Mouse (Mus musculus) heart, embryonic 15.5 days (tissue): Measurements from ENCODE around the gene Met. TPM values are rescaled to one million over a fixed set of nuclear protein-coding genes. Genes with fewer than 3 reads are reported as not detected.

ENCODE experiments used
- ATAC-seq: fragments of 200-750 bp; cut with Nextera tagmentation; replicated peaks from 2 replicates; pipeline ENCODE4 v1.8.0; 2017; ENCODE audit warnings: low read depth, moderate TSS enrichment; ENCODE audit not compliant: insufficient number of reproducible peaks, insufficient read depth, low FRiP score
- H3K27ac ChIP-seq: fragments of 300-500 bp; sonication (generic); 2 replicates; pipeline ENCODE4 v1.5.1; 2015; ENCODE audit warnings: mild to moderate bottlenecking, inconsistent platforms
- H3K27me3 ChIP-seq: fragments of 300-500 bp; sonication (generic); 2 replicates; pipeline ENCODE4 v1.6.1; 2015; ENCODE audit warnings: inconsistent platforms
- H3K36me3 ChIP-seq: fragments of 300-500 bp; sonication (generic); 2 replicates; pipeline ENCODE4 v1.6.1; 2015; ENCODE audit warnings: mild to moderate bottlenecking, inconsistent platforms
- H3K4me1 ChIP-seq: fragments of 300-500 bp; sonication (generic); replicated peaks from 2 replicates; pipeline ENCODE4 v1.6.1; 2015; ENCODE audit warnings: inconsistent platforms
- H3K4me2 ChIP-seq: fragments of 300-500 bp; sonication (generic); 2 replicates; pipeline ENCODE4 v1.6.1; 2015; ENCODE audit warnings: inconsistent platforms, mild to moderate bottlenecking, moderate library complexity
- H3K4me3 ChIP-seq: fragments of 300-500 bp; sonication (generic); 2 replicates; pipeline ENCODE4 v1.5.1; 2015; ENCODE audit warnings: mild to moderate bottlenecking, inconsistent platforms
- H3K9ac ChIP-seq: fragments of 300-500 bp; sonication (generic); 2 replicates; pipeline ENCODE4 v1.6.1; 2015; ENCODE audit warnings: mild to moderate bottlenecking, inconsistent platforms
- H3K9me3 ChIP-seq: fragments of 300-500 bp; sonication (generic); replicated peaks from 2 replicates; pipeline ENCODE4 v1.6.1; 2016; ENCODE audit warnings: inconsistent platforms
- WGBS: fragments of 180-500 bp; shearing (Covaris S2); methylation state at CpG from one replicate; pipeline ENCODE4 v1.1.7; 2015; ENCODE audit warnings: mixed read lengths; 5-methylcytosine and 5-hydroxymethylcytosine counted together
- polyA plus RNA-seq: library from polyadenylated mRNA; unstranded; fragments of >200 nt; fragmentation: Nextera tagmentation; extraction: Ambion mirVana; gene quantifications from 2 replicates; pipeline ENCODE4 v1.2.1, GENCODE M21; 2015

Met gene
- polyA plus RNA-seq, 1 experiment from 2014 or later: 1.9 TPM

DNA sequence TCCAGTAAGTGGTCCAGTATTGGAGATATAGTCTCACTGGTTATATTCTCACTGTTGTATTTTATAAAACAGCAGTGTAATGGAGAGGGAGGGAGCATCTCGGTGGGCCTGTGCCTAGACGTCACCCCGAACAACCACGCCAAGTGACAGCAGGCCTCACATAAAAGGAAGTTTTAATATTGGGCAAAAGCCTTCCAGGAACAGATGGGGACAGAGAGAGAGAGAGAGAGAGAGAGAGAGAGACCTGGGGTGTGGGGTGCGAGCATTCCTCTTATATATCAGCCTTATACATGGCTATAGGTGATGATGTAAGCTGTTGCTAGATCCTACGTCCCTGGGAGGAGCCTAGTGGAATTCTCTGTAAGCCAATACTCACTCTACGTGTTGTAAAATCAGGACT is 90.7 kb downstream of the Met start:
- H3K4me3 ChIP-seq: no peak overlapping the region
- 89% methylated on average over 7 of the region's 7 CpGs for WGBS

DNA sequence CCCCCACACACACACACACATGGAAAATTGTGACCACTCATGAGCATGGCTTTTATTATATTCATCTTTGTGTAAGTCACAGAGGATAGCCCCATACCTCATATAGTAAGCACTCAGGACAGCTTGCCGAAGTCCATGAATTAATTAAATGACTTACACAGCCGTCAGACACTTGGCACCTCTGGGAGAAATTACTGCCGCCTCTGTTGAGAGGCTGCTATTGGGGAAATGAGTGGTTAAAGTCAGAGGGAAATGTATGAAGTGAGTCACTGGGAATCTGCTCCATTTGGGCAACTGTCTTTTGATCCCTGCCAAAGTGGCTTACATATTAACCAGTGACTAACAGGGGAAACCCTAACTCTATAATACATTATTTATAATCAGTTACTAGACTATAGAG is 91.2 kb downstream of the Met start:
- no peaks in the 10 kb centered on the region for H3K36me3 ChIP-seq
- 53% methylated on average over 3 of the region's 3 CpGs for WGBS
- no peaks in the 10 kb centered on the region for H3K27me3 ChIP-seq
- H3K9me3 ChIP-seq: no peaks in the 10 kb centered on the region
- ATAC-seq: no peak
- no peak overlapping the region for H3K9ac ChIP-seq
- H3K4me3 ChIP-seq: no peak overlapping the region
- no peak overlapping the region for H3K4me2 ChIP-seq
- 0 out of 2 replicates have a peak, but pooled peaks cover 3% of the 10 kb centered on the region for H3K4me1 ChIP-seq
- H3K27ac ChIP-seq: no peak overlapping the region

More for the DNA sequence above, 90.7 kb downstream of the Met start:
- 0 out of 2 replicates have a peak, but pooled peaks cover 3% of the 10 kb centered on the region for H3K4me1 ChIP-seq
- H3K27me3 ChIP-seq: no peaks in the 10 kb centered on the region
- no peak overlapping the region for H3K4me2 ChIP-seq
- ATAC-seq: no peak
- no peaks in the 10 kb centered on the region for H3K9me3 ChIP-seq
- no peak overlapping the region for H3K9ac ChIP-seq
- no peak overlapping the region for H3K27ac ChIP-seq
- no peaks in the 10 kb centered on the region for H3K36me3 ChIP-seq

DNA sequence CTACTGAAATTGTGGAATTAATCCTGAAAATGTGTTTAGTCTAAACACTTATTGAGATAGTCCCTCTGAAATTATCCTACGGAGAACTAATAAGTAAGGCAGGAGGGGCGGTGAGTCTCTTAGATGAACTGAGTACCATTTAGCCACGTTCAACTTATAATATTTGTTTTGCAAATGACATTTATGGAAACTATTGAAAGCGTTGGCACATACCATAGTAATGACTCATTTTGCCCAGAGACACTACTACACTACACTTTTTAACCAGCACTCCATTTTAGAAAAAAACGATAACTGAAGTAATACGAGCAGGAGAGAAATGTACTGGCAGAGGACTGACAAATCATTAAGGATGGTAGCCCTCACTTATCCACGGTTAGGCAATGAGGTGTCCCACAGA is 92.1 kb downstream of the Met start:
- no peaks in the 10 kb centered on the region for H3K9me3 ChIP-seq
- H3K4me2 ChIP-seq: no peak overlapping the region
- H3K4me1 ChIP-seq: 0 out of 2 replicates have a peak, but pooled peaks cover 3% of the 10 kb centered on the region
- WGBS: 77% methylated on average over 7 of the region's 7 CpGs
- no peak for ATAC-seq
- no peak overlapping the region for H3K9ac ChIP-seq
- no peak overlapping the region for H3K4me3 ChIP-seq
- H3K27ac ChIP-seq: no peak overlapping the region
- no peaks in the 10 kb centered on the region for H3K27me3 ChIP-seq
- H3K36me3 ChIP-seq: no peaks in the 10 kb centered on the region

DNA sequence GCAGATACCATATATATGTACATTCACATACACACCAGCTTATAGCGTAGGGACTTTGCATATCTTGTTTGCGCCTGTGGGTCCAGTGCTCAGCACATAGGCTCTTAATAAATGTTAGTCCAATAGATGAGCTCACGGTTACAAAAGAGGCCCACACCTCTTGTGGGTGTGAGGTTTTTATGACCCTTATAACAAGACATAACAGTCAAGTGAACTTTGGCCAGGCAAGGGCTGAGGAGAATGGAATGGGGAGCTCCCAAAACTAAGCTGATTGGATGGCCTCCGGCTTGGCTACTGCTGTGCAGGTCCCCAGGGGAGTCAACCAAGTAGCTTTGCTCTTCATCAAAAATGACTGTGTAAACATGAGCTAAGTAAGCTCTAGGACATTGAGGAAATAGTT is 96.1 kb downstream of the Met start:
- no peak overlapping the region for H3K4me2 ChIP-seq
- ATAC-seq: no peak
- H3K27ac ChIP-seq: no peak overlapping the region
- no peaks in the 10 kb centered on the region for H3K27me3 ChIP-seq
- H3K36me3 ChIP-seq: no peaks in the 10 kb centered on the region
- 82% methylated on average over 4 of the region's 4 CpGs for WGBS
- H3K4me3 ChIP-seq: no peak overlapping the region
- no peaks in the 10 kb centered on the region for H3K4me1 ChIP-seq
- no peaks in the 10 kb centered on the region for H3K9me3 ChIP-seq
- H3K9ac ChIP-seq: no peak overlapping the region

DNA sequence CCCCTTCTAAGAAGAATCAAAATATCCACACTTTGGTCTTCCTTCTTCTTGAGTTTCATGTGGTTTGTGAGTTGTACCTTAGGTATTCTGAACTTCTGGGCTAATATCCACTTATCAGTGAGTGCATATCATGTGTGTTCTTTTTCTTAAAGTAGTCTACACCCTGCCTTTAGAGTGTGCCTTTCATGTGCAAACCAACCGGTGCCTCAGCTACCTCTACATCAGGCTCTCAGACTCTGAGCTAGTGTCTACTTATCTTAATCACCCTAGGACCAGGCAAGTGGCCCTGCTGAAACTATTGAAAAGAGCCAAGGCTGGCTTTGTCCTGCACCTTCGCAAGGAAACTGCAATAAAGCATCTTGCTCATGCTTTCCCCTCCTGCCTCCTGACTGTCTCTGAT is 97.7 kb downstream of the Met start:
- WGBS: 53% methylated on average over 2 of the region's 2 CpGs
- Histone ChIP-seq H3K27ac (no peak overlapping the region), H3K4me1 (no peaks in the 10 kb centered on the region), H3K27me3 (no peaks in the 10 kb centered on the region), H3K9ac (no peak overlapping the region), H3K4me2 (no peak overlapping the region), H3K4me3 (no peak overlapping the region), H3K36me3 (no peaks in the 10 kb centered on the region), H3K9me3 (no peaks in the 10 kb centered on the region)
- no peak for ATAC-seq

DNA sequence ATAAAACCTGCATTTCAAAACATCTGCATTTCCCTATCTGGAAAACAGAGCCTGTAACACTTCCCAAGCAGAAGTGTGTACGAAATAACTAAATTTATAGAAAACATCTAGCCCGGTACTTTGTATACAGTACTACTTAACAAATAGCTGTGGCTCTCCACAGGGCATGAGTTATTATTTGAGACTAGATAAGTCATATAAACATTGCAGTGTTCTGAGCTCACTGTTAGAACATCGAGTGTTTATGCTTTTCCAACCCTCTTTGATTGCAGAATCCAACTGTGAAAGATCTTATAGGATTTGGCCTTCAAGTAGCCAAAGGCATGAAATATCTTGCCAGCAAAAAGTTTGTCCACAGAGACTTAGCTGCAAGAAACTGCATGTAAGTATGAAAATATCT is 98.3 kb downstream of the Met start:
- Histone ChIP-seq H3K9ac (no peak overlapping the region), H3K27ac (no peak overlapping the region), H3K27me3 (no peaks in the 10 kb centered on the region), H3K4me2 (no peak overlapping the region), H3K4me3 (no peak overlapping the region), H3K9me3 (no peaks in the 10 kb centered on the region), H3K36me3 (no peaks in the 10 kb centered on the region), H3K4me1 (no peaks in the 10 kb centered on the region)
- no peak for ATAC-seq
- WGBS: 66% methylated on average over 3 of the region's 3 CpGs

DNA sequence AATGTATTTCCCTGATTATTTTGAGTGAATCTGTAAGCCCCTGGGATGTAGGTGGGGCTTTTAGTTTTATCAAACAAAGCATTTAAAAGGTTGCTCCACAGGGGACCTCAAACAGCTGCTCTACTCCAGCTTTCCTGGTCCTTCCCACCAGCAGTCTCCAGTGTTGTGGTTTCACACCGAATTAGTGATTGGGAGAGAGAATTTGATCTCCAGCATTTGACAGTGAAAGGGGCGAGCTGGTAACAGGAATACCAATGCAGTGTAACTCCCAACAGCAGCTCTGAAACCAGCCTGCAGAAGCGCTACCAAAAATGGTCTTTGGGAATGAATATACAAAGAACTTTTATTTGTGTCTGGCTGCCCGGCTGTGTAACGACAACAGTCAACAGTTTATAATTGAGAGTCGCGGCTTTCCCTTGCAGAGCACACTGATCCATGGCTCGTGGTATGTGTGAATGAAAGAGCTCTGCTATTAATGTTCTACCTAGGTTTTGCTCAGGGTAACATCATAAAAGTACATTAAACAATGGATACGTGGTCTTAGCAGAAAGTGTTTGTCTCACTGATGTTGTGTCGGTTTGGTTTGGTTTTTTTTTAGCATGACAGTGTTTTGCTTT is 99.0 kb downstream of the Met start:
- no peaks in the 10 kb centered on the region for H3K36me3 ChIP-seq
- H3K9me3 ChIP-seq: no peaks in the 10 kb centered on the region
- WGBS: 32% methylated on average over 10 of the region's 10 CpGs
- no peak overlapping the region for H3K27ac ChIP-seq
- no peak overlapping the region for H3K9ac ChIP-seq
- H3K4me1 ChIP-seq: no peaks in the 10 kb centered on the region
- H3K4me2 ChIP-seq: no peak overlapping the region
- H3K27me3 ChIP-seq: no peaks in the 10 kb centered on the region
- no peak overlapping the region for H3K4me3 ChIP-seq
- no peak for ATAC-seq

DNA sequence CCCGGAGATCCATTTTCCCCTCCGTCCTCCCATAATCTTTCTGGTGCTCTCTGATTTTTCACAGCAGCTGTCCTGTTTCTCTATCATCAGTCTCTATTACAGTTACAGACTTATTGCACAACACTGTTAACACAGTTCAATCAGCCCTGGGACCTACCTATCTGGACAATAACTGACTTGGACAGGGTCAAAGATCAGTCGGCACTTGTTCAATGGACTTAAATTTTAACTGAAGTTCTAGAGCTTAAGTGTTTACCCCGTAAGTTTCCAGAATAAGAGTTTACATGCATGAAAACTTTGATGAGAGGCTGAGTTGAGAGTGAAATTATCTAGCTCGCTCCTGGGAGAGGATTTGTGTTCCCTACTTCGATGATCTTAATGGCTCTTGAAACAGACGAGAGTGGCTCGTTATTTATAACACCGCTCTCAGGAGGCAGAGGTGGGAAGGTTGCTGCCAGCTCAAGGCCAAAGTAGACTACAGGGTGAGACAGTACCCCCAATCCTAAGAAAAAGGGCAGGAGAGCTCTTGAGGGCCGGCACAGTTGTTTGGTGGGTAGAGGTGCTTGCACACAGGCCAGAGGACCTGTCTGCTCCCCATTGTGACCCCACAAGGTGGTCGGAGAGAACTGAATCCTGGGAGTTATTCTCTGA is 105.2 kb downstream of the Met start:
- no peak overlapping the region for H3K4me3 ChIP-seq
- no peaks in the 10 kb centered on the region for H3K9me3 ChIP-seq
- no peaks in the 10 kb centered on the region for H3K4me1 ChIP-seq
- H3K36me3 ChIP-seq: no peaks in the 10 kb centered on the region
- no peak for ATAC-seq
- H3K9ac ChIP-seq: no peak overlapping the region
- H3K27me3 ChIP-seq: no peaks in the 10 kb centered on the region
- no peak overlapping the region for H3K4me2 ChIP-seq
- no peak overlapping the region for H3K27ac ChIP-seq
- WGBS: 76% methylated on average over 11 of the region's 11 CpGs

DNA sequence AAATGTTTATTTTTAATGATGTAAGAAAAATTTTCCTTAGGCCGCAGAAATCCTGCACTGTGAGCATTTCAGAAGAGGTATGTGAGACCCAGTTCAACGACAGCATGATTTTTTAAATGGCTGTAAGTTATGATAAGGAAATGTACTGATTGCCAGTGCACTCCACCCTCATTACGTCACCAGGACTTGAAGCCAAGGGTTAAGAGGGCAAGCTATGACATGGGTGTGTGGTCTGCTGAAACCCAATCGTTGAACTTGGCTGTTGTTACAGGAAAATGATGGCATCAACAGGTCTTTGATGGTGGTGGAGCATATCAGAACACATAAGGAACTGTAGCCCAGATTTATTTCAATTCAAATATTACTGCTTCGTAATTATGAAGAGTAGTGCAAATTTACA is 109.6 kb downstream of the Met start:
- WGBS: 41% methylated on average over 5 of the region's 5 CpGs
- Histone ChIP-seq H3K9ac (no peak overlapping the region), H3K9me3 (no peaks in the 10 kb centered on the region), H3K4me2 (no peak overlapping the region), H3K27ac (no peak overlapping the region), H3K27me3 (no peaks in the 10 kb centered on the region), H3K36me3 (no peaks in the 10 kb centered on the region), H3K4me3 (no peak overlapping the region), H3K4me1 (no peaks in the 10 kb centered on the region)
- ATAC-seq: no peak

DNA sequence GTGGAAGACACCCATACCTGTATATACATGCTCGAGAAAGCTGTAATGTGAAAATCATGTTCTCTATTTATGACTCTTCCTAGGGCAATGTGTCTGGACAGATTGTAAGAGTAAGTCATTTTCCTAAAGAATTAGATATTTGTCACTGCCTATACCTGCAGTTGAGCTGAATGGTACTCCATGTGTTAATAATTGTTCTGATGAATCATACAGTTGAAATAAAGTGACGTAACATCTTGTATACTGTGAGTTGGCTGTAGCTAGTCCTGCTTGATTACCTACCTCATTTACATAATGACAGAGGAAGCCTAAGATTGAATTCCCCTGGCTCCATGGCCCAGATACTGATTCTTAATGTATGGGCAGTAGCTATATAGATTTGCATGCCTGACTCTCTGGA is 110.1 kb downstream of the Met start:
- H3K27me3 ChIP-seq: no peaks in the 10 kb centered on the region
- H3K4me1 ChIP-seq: no peaks in the 10 kb centered on the region
- no peak overlapping the region for H3K9ac ChIP-seq
- H3K4me2 ChIP-seq: no peak overlapping the region
- ATAC-seq: no peak
- no peaks in the 10 kb centered on the region for H3K36me3 ChIP-seq
- H3K9me3 ChIP-seq: no peaks in the 10 kb centered on the region
- 89% methylated on average over 2 of the region's 2 CpGs for WGBS
- no peak overlapping the region for H3K4me3 ChIP-seq
- no peak overlapping the region for H3K27ac ChIP-seq

DNA sequence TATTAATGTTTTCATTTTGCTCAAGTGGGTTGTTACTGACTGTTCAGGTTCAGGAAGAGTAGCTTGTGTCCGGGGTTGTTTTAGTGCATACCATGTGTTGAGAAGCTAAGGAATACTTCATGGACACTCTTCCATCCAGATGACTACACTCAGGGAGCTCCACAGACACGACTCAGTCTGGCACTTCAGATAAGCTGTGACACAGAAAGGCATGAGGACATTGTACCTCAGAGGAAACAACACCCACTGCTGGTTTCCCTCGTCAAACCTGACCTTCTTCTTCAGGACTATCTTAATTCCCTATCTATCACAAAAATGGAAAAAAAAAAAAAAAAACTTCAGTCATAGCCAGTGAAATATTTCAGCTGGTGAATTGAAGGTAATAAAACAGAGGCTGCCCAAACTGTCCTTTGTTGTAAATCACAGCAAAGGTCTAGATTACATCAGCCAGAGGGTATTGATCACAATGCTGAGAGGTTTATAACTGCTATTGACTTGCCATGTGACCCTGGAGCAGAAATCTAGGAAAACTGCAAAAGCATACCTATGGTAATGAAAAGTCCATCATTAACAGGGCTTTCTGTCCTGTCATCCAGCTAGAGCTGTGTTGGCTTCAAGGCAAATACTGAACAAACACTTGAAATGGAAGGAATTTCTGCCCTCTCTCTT is 114.6 kb downstream of the Met start:
- Histone ChIP-seq H3K9ac (no peak overlapping the region), H3K4me1 (no peaks in the 10 kb centered on the region), H3K4me3 (no peak overlapping the region), H3K27me3 (no peaks in the 10 kb centered on the region), H3K4me2 (no peak overlapping the region), H3K36me3 (no peaks in the 10 kb centered on the region), H3K27ac (no peak overlapping the region), H3K9me3 (no peaks in the 10 kb centered on the region)
- no peak for ATAC-seq
- 24% methylated on average over 3 of the region's 3 CpGs for WGBS

DNA sequence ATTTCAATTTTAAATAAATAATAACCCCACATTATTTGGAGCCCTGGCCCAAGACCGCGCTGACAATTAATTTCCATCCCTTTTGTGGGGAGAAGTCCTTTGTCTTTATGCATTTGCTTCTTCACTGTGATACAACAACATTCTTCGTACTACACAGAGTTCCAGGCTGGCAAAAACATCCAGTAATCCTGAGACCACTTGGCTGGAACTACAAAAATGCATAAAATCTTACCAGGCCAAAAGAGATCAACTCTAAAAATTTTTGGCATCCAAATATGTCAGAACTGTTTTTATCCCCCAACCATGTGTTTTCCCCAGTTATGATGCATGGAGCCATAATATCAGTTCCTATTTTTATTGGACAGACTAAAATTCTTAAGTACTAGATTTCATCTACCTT is 116.7 kb downstream of the Met start:
- ATAC-seq: no peak
- 87% methylated on average over 3 of the region's 3 CpGs for WGBS
- Histone ChIP-seq H3K27me3 (no peaks in the 10 kb centered on the region), H3K9me3 (no peaks in the 10 kb centered on the region), H3K4me1 (no peaks in the 10 kb centered on the region), H3K9ac (no peak overlapping the region), H3K27ac (no peak overlapping the region), H3K4me2 (no peak overlapping the region), H3K36me3 (no peaks in the 10 kb centered on the region), H3K4me3 (no peak overlapping the region)
